Mouse (Mus musculus) cerebellum, adult 2 months (tissue): ENCODE measurements at regions not wholly inside any gene's neighbourhood (a gene's known extent, or its start where the extent isn't known, plus 50 kb on each side); places are given as distances from the start of the nearest gene placed in this dataset.

Source experiments
- CTCF ChIP-seq: fragments of 200-500 bp; IDR thresholded peaks from 2 replicates; pipeline ENCODE4 v1.5.1; 2011; ENCODE audit warnings: low read depth, mild to moderate bottlenecking, control low read depth, low read length, moderate library complexity, borderline replicate concordance; ENCODE audit not compliant: insufficient read depth
- POLR2A ChIP-seq: fragments of 200-500 bp; IDR thresholded peaks from 2 replicates; pipeline ENCODE4 v1.6.1; 2011; ENCODE audit warnings: low read length, control low read depth, borderline replicate concordance; ENCODE audit not compliant: insufficient read depth

GRCm38 (mm10) chr11:27726109-27726508 lies 613.6 kb downstream of the Gm6685 start:
- TF ChIP-seq POLR2A (no peak), CTCF (no peak)
